Mouse (Mus musculus): ENCODE data around the gene Epgn. TPM values are rescaled to one million over a fixed set of nuclear protein-coding genes. Genes with fewer than 3 reads are reported as not detected.

The Epgn gene
- not detected for polyA plus RNA-seq (2017; shearing (Covaris generic))

DNA sequence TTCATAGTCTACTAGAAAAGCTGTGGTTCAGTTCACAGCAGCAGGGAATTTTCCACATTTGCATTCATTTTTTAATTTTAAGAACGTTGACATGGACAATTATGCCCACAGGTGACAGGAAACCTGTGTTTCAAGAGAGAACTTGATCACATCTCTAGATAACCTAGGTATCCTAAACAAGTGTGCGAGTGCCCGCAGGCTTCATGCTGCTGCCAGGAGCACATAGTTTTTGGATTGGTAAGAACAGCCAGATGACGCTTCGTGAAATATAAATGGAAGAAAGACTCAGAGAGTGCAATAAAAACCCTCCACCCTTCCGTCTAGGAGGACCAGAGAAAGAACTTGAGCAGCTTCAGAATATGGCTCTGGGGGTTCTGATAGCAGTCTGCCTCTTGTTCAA, at the start of gene Epgn:
Gene Epgn, plus strand, starts transcription at position 301 of the 400 bp plus-strand sequence.

GRCm38 (mm10) chr5:91074450-91074950, 47.2 kb downstream of the Epgn start, which contains the start of gene Ereg:
Ereg (plus strand) TSS chr5:91074622.

Other genes starting within 250 kb of the Epgn start
- gene Cxcl3, start 241.4 kb upstream of the Epgn start, polyA plus RNA-seq (2017; shearing (Covaris generic)): under 1 TPM in 1 of 2 experiments, not detected in 1; 0.42 TPM
- not detected for gene Cxcl15, start 232.9 kb upstream of the Epgn start, polyA plus RNA-seq (2017; shearing (Covaris generic))
- gene Cxcl1, start 136.2 kb upstream of the Epgn start, polyA plus RNA-seq (2017; shearing (Covaris generic)): under 1 TPM; 0.24 to 0.80 TPM
- gene Cxcl2, start 123.6 kb upstream of the Epgn start, polyA plus RNA-seq (2017; shearing (Covaris generic)): 1 to 10 TPM in 1 of 2 experiments, not detected in 1; 2.8 TPM
- gene Mthfd2l, start 96.3 kb upstream of the Epgn start, polyA plus RNA-seq (2017; shearing (Covaris generic)): 10 to 100 TPM; 13.3 to 15.0 TPM
- gene Ereg, start 47.2 kb downstream of the Epgn start, polyA plus RNA-seq (2017; shearing (Covaris generic)): under 1 TPM in 1 of 2 experiments, not detected in 1; 0.16 TPM
- gene Areg, start 112.1 kb downstream of the Epgn start, polyA plus RNA-seq (2017; shearing (Covaris generic)): 10 to 100 TPM in 1 of 2 experiments, 1 to 10 TPM in 1; 3.5 to 10.3 TPM